Mouse (Mus musculus) adrenal gland, adult 8-10 months (tissue): ENCODE data around the gene 1700066M21Rik. TPM values are rescaled to one million over a fixed set of nuclear protein-coding genes. Genes with fewer than 3 reads are reported as not detected.

ENCODE experiments used
- DNase-seq: peaks from one replicate; pipeline ENCODE4 v3.0.0; 2022
- total RNA-seq, 4 experiments: library from RNA; stranded (reverse); gene quantifications; 2 replicates each; pipeline ENCODE4 v1.2.4; 2022

1700066M21Rik gene
- total RNA-seq, 4 experiments from 2014 or later, result 6.0 to 12.1 (median 9.0) TPM

DNA sequence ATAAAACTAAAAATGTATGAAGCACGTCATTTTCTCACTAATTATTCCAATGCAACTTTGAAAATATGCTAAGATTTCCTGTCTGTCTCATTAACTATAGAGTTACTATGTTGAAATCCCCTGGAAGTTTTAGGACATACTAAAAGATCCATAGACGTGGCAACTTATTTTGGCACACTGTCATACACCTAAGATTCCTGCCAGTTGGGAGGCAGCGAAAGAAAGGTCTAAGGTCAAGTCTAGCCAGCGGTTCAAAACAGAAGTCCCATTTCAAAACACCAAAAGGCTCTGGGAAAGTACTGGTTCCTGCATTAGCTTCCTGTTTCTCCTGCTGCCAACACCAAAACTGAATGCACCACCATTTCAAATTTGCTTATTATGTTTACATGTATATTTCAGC, 15.0 kb downstream of the 1700066M21Rik start:
- DNase-seq, result no peak

DNA sequence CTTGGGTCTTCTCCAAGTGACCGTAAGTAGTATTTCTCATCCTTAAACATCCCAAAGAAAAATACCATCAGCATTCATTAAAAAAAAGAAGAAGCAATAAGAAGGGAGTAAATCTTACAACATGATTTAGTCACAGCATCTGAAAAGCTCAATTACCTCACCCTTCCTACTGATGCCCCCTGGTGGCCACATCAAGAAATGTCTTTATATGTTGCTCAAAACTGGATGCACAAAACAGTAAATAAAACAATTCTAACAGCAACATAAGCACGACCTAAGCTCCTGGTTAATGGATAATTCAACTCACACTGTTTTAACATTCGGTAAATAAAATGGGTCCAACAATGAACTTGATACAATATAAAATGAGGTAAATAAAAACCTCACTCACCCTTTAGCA, 16.6 kb downstream of the 1700066M21Rik start:
- no peak for DNase-seq

DNA sequence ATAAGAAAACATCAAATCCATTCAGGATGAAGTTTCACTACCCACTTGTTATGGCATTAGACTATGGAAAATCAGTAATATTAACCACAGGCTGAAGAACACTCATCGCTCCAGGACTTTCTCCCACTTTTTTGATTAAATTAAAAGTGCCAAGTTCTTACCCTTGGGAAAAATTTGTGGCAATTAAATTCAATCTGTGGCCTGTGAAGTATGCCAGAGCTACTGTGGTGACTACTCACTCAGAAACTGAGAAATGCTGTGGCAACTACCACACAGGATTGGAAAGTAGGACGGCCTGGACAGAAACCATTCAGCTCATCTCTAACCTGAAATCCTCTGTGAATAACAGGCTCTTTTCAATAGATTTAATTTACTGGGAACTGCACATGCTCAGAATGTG, 22.9 kb downstream of the 1700066M21Rik start:
- DNase-seq, result no peak

DNA sequence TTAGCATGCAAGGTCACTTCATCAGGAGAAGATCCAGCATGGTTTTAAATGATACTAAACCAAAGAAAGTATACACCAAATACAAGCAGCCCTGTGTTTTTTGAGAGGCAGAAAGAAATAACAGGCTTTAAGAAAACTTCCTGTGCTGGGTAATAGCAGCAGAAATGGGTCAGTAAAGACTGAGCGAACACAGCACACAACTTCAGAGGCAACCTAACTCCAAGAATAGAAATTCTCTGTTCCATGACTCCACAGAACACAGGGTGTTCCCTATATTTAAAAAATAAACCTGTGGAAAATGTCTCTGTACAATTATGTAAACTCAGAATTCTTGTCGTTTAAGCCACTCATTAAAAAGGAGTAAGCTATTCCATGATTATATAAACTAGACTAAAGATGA, 23.5 kb downstream of the 1700066M21Rik start:
- DNase-seq, result no peak

DNA sequence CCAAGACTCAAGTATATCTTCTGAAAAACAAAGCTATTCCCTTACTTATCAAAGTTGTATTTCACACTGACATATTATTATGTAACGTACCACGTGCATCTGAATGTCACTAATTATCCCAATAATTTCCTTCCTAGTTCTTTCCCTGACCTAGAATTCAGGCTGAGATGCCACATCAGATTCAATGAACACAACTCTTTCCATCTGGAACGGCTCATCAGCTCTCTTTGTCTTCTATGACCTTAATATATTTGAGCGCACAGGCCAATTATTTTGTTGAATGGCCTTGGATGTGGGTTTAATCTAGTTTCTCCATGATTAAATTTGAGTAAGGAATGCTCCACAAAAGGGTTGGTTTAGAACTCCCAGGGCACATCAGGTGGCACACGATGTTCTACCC, 24.7 kb downstream of the 1700066M21Rik start:
- no peak for DNase-seq

DNA sequence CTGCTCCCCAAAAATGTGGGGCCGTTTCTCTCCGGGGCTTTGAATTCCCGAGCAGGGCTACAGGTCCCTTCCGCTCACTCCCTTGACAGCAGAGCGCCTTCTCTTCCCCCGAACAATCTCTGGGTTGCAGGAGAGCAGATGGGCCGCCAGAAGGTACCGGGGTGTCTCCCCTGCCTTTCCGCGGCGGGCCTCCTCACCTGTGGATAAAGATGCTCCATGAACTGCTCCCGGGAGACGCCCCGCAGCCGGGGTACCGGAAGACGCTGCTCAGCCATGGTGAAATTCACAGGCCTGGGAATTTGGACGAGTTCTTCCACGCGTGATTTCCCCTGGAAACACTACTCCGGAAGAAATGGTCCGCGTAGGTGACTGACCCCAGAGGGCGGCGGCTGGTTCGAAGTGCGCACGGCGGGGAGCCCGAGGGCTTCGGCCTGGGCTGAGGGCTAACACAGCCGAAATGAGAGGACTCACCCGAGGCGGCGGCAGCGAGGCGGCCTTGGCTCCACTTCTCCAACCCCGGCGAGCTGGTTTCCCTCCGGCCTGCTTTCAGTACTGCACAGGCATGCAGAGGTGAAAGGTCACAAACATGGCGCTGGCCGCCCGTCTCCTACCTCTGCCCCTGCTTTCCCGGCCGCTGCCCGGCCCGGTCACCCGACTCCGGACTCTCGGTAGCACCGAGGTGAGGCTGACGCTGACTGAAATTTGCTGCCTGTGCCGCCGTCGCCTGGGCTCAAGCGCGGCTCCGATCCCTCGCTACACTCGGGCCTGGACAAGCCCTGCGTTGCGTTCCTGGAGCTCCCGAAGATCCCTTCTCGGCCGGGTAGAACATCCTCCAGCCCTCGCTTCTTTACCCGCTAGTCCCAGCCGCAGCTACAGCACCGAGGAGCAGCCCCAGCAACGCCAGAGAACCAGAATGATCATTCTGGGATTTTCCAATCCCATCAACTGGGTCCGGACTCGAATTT, 29.0 kb downstream of the 1700066M21Rik start, which contains the start of the genes Maip1 and Tyw5:
Gene Maip1 (plus strand): TSS at position 142 of the 965 bp plus-strand sequence.
Gene Tyw5 (minus strand): TSS at position 915 of the 965 bp plus-strand sequence.
- DNase-seq, result peak; percentile 67

DNA sequence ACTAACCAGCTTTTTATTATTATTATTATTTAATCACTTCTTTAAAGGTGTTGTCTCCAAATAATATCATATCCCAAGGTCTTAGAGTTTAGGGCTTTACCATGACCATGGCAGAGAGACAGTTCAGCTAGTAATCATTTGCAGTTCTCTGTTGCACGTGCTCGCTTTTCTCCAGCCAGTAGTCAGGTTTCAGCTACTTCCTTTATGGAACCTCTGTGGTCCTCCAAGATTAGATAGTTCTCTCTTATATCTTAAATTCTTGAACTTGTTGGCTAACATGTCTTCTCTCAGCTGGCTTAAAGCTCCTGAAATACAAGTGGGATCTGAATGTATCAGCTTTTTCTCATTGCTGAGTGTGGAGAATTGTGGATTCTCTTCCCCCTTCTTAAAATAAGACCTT, 31.6 kb downstream of the 1700066M21Rik start:
- no peak for DNase-seq

DNA sequence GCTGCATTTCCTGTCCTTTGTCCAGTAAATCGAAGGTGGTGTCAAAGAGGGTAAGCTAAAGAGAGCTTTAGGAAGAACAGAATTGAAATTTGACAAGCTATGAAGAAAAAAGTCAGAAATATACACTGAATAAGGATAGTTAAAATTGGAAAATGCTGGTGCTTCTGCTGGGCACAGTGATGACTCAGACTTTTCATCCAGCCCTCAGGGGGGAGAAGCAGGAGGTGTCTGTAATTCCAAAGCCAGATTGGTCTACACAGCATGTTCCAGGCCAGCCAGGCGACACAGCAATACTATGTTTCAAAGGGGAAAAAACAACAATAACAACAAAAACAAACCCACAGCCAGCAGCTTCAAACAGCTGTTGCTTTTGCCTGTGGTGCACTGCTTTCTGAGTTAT, 36.0 kb downstream of the 1700066M21Rik start:
- no peak for DNase-seq

DNA sequence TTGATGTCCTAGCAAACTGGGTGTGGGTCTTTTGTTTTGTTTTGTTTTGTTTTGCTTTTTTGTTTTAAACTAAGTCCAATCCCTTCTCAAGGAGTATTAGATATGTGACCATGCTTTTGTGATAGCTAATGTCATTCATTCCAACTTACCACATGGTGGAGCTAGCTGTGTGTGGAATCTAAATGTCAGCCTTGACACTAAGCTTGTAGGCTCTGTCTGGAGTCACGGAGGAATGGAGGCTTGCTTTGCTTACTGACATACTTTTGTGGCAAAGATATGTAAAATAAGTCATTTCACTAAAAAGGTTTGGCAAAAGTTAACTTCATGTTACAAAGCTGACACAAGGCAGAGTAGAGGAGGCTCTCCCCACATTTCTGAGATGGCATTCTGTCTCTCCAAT, 46.3 kb downstream of the 1700066M21Rik start:
- DNase-seq, result no peak

DNA sequence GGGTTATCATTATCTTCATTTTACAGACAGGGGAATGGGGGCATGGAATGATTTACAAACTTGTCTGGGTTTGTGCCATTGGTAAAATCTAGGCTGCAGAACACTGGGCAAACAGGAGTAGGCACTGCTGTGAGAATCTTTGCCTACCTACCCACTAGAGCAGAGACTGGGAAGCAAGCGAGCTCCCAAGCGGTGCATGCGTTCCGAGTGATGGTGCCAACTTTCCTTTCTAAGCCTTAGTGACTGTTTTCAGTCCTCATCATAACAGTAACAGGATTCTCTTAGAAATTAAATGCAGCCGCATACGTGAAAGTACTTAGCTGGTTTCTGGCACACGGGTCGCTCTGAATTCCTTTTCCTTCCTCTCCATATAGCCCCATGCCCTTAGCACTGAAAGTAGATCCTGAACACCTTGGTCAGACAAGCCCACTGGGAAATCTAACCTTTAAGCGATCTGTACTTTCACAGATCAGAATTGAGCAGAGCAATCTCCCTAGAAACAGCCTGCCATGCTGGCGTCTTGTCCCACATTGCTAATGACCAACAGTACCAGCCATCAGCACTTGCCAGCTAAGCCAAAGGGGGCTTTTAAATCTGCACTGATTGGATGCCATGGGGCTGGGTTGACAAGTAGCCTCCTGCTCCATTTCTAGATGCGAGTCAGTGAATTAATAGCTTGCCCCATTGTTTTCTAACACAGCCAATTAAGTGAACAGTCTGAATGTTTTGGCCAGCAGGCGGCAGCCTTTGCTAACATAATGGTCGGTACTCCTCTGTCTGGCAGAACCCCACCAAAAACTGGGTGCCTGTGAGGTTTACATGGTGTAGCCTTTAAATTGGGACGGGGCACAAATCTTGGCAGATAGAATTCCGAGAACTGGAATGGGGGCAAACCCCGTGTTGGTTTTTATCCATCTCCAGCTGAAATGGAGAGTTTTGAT, 51.2 kb downstream of the 1700066M21Rik start:
- DNase-seq, result peak; percentile 69

DNA sequence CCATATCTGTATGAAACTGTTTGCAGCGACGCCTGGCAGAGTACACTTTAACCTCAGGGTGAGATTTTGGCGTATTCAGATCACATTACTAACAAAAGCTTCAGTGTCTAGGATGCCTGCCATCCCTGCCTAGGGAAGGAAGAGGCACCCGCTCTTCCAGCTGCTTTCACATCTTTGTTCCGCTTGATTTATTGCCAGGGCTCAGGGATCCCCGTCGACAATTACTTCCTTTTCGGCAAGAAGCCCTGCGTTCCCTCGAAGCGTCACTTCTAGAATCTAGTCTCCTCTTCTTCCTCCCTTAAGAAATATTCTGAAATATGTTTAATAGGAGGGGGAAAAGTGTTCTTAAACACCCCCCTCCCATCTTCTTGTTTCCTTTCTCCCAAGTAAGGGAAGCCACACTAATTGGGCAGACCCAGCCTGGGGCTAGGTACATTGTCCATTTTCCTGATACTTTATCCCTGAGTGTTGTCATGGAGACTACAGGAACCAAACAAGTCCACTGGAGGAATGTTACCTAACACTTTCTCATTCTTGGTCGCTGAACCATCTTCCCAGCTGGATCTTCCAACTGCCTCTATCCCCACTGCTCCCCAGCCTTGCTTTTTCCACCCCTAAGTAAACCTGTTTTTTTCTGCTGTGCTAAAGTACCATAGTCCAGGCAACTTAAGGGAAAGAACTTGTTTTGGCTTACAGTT, 52.5 kb downstream of the 1700066M21Rik start:
- no peak for DNase-seq

DNA sequence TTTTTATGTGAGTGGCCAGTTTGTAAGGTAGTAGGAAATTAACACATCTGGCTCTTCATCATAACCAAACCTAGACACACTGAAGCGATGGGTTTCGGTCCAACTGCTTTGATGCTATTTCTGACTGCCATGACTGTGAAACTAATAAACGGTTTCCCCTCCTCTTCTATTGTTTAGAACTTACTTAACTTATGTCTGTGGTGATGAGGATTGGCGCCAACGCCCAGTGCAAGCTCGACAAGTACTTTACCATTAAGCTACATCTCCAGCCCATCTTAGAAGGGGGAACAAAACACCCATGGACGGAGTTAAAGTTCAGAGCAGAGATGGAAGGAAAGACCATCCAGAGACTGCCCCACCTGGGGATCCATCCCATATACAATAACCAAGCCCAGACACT, 55.7 kb downstream of the 1700066M21Rik start:
- DNase-seq, result no peak

Other genes starting within 250 kb of the 1700066M21Rik start
- gene Maip1, start 28.7 kb downstream of the 1700066M21Rik start, total RNA-seq, result 10 to 100 TPM; 10.2 to 12.1 (median 11.5) TPM
- gene Tyw5, start 29.5 kb downstream of the 1700066M21Rik start, total RNA-seq, result 10 to 100 TPM; 17.0 to 24.4 (median 21.4) TPM